Mouse (Mus musculus): ENCODE data around the gene Stim2. TPM values are rescaled to one million over a fixed set of nuclear protein-coding genes. Genes with fewer than 3 reads are reported as not detected.
A peak's percentile ranks its signal among the peaks of the same experiment; 100 is the strongest.

Stim2 gene
- total RNA-seq, 2 experiments from 2014 or later, result 20.6 to 21.7 TPM

DNA sequence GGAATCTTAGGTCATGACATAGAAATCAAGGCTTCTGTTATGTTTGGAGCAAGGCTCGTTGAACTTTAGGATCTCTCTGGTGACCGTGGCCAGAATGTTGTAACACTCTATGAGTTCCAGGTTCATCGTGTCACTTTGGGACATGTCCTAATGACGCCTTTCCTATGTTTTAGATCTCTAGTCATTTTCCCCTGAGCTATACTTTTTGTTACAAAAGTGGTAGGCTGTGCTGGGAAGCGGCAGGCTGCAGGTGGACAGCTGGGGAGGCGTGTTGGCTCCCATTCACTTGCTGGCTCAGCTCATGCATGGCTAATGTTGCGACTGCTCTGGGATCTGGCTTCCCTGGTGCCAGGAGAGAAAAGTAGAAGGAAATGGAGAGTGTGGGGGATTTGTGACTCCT lies 5.7 kb upstream of the Stim2 start:
- no peak for ATAC-seq (replicated peaks; ENCODE audit: poor library complexity)

DNA sequence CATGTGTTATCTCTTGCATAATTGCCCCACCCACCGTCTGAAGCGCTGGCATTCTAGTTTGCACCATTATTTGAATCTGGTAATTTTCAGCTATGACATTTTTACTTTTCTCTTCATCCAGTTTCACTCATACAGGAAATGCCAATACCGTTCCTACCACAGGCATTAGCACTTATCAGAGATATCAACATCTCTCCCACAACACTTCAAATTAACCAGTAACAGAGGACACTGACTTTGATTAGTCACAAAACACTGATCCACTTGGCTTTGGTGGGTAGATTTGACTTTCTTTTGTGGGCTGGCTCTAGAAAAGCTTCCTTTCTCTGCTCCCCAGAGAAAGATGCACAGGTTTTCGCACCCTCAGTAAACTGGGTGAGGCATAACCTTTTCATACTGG lies 3.7 kb upstream of the Stim2 start:
- ATAC-seq (replicated peaks; ENCODE audit: poor library complexity), result no peak

DNA sequence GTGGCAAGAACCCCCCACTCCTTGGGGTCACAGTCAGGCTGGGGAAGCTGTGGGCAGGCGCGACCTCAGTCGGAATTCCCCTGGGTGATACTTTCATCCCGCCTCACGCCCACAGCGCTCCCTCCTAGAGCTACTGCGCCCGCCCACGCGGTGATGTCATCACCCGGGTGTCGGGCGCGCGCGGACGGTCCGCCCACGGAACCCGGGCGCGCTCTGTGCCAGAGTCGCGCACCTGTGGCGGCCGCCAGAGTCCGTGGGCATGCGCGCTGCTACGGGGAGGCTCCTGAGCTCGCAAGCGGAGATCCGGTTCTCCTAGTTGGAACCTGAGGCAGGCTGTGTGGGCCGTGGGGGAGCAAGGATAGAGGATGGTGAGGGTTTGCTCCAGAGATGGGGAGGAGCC lies 3.0 kb upstream of the Stim2 start:
- peak; percentile 59 for ATAC-seq (replicated peaks; ENCODE audit: poor library complexity)

DNA sequence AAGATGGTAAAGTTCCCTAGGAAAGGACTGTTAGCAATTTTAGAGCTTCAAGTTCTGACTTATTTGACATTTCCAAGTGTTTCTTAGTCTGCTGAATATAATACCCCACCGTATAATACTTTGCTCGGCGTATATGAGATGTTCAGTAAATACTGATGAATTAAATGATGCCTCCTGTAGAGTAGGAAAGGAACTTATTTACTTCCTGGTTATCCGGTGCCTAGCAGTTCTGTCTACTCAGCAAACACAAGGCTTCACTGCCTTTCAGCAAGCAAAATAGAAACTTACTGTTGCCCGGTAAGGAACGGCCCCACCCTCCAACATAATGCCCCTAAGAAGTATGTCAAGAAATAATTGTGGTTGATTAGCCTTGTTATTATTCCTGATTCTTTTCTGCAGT lies 1.5 kb upstream of the Stim2 start:
- ATAC-seq (replicated peaks; ENCODE audit: poor library complexity), result no peak

DNA sequence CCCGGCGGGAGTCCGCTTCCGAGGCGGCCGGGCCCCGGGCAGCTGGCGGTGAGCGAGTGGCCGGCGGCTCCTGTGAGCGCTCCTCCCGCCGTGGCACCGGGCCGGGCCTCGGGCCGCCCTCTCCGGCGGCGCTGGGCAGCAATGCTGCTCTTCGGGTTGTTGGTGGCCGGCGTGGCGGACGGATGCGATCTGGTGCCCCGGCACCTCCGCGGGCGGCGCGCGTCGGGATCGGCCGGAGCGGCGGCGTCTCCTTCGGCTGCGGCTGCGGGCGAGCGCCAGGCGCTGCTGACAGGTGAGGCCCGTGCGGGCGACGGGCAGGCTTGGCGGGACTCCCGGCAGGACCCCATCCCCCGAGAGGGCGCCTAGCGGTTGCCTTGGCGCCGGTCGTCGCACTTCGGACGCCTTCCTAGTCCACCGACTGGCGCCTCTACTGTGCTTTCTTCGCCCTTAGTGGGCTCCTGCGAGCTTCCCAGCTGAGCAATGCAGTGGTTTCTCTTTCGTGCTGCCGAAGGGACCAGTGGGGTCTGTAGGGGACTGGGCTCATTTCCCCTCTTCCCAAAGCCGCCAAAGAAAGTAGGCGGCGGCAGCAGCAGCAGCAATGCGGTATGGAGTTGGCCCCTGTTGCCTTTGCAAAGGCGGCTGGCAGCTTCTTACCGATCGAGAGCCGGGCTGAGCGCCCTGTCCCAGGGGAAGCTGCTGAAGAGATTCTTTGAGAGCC lies 603 bp downstream of the Stim2 start:
- ATAC-seq (replicated peaks; ENCODE audit: poor library complexity), result peak; percentile 13

DNA sequence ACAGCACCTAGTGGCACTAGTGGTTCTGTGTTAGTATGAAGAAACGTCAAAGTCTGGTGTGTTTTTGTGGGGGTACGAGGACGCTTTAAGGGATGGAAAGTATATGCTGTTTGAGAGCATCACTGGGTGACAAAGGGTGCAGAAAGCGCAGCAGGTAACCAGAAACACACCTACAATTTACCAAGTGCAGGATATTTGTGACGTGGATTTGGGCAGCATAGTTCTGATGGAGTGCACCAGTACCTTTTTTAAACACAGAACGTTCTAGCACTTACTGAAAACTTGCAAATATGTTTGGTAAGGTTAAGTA lies 1.1 kb downstream of the Stim2 start:
- no peak; the same call in 1 of the 2 replicates for ATAC-seq (replicated peaks; ENCODE audit: poor library complexity)

DNA sequence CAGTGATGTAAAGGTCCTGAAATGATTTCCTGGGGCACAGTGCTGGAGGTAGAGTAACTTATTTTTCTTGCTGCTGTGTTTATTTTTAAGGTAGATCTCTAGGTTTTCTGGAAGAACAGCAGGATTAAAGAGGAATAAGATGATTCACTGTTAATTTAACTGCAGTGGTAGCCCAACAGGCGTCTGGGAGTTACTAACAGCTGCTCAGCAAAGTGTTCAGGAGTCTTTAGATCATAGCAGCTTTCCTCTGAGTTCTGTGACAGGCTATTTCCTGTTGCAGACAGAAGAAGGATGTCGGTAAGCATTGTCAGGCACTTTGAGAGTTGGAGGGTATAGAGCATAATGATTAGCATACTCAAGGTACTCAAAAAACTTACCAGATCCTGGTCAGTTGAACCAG lies 1.5 kb downstream of the Stim2 start:
- ATAC-seq (replicated peaks; ENCODE audit: poor library complexity), result no peak

DNA sequence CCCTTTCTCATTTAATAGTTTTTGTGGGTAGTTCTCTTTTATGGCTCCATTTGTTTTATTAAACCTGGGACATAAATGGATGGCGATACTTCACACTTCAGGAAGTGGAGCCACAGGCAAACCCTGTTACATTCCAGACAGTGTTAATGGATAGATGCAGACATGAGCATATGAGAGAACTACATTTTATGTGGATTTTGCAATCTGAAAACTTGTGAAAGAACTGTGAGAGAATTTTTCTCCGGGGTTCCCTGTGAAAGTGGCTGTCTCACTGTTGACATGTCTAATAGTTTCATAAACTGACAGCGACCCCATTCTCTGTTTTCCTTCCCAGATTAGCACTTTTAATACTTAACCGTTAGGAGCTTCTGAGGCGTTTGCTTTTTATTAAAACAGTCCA lies 2.7 kb downstream of the Stim2 start:
- ATAC-seq (replicated peaks; ENCODE audit: poor library complexity), result peak; percentile 8; the same call in 1 of the 2 replicates

DNA sequence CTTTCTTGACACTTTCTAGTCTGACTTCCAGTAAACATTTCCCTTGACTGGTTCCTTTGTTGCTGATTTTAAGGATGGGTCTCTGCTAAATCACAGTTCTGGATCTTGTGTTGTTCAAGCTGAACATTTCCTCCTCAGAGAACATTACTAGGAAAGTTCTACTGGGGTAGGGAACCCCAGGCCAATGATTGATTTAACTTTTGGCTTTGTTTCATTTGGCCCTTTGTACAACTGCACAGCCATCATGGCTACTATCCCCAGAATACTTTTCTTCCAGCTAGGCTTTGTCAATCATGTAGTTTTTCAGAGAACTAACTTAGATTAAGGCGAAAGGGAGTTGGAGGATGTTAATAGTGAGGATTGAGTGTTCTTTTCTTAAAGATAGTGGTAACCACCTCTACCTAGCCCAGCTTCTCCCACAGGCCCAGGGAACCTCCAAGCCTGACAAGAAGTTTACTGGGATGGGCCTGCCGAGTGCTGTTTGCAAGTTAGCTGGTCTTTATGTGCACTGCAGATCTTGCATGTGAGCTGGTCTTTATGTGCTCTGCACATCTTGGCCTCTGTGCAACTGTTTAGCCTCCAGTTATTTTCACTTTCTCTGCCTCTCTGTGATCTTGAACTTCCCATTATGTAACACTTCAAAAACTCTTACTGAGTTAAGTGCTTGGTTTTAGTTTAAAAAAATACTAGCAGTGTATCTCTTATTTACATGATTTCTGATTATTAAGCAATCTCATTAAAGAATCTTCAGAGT lies 7.0 kb downstream of the Stim2 start:
- ATAC-seq (replicated peaks; ENCODE audit: poor library complexity), result no peak; the same call in 1 of the 2 replicates

DNA sequence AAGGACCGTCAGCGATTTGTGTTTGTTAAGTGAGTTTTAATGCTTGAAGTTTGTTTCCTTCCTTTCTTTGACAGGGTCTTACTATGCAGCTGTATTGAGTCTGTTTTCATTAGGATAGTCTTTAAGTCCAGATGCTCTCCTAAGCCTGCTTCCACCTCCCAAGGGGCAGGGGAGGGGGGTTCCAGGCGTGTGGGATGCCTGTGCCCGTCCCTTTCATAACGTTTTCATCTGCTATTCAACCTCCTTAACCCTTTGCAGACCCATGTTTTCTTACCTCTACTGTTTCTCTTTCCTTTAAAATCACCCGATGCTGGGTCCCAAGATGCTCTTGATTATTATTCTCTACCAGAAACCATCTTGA lies 7.5 kb downstream of the Stim2 start:
- no peak for ATAC-seq (replicated peaks; ENCODE audit: poor library complexity)

DNA sequence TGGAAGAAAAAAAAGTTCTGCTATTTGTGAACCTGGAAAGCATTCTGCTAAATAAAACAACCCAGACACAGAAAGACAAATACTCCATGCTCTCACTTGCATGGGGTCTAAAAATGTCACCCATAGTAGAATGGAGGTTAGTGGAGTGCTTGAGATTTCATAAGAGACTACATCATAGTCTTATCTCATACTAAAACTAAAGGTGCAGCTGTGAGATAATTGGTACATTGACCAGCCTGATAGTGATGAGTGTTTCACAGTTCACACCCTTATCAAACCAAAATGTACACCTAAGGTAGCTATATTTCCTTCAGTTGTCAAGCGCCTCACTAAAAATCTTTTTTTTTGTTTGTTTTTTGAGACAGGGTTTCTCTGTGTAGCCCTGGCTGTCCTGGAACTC lies 8.5 kb downstream of the Stim2 start:
- ATAC-seq (replicated peaks; ENCODE audit: poor library complexity), result peak; percentile 54

DNA sequence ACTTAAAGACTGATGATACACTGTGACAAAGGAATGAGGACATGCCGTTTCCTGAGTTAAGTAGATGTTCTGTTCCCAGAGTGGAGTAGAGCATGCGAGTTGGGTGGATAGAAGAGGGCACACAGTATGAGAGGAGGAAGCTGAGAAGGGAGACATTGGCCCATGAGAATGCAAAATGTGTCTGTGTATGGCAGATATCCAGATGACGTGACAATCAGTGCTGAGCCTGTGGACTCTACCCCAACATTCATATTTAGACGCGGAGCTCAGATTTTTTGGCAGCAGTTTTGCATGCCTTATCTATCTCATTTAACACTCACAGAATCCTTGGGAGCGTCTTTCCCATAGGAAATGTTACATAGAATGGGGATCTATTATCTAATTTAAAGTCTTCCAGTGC lies 9.3 kb downstream of the Stim2 start:
- ATAC-seq (replicated peaks; ENCODE audit: poor library complexity), result no peak

DNA sequence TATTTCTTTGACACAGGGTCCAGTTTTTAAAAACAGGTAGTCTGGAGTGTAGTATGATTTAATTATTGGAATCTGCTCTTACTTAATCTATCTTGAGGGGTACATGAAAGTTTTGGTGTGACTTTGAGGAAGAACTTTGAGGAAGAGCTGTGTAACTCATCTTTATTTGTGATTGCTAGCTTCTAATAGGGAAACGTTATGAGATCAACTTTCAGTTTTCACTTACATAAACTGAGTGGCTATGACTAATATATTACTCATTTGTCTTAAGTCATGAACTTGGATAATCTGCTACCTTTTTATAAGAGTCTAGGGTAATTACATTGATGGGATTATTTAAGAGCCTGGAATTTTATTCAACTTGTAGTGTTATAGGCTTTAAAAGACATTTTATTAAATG lies 15.0 kb downstream of the Stim2 start:
- ATAC-seq (replicated peaks; ENCODE audit: poor library complexity), result peak; percentile 55

DNA sequence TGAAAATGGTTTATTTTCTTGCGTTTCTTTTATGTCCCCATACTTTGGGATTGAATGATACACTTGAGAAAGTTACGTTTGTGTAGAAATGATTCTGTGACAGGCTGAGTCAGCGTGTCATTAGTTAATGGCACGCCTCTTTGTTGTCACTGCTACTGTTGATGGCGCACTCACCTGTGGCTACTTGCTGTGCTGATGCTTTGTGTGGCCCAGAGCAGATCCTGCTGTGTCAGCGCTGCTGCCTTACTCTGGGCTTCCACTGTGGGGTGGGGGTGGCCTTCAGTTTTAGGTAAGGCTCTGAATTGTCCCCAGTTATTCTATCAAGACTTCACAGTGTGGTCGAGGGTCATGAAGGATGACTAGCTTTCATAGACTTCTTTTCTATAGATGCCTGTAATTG lies 18.8 kb downstream of the Stim2 start:
- no peak for ATAC-seq (replicated peaks; ENCODE audit: poor library complexity)

DNA sequence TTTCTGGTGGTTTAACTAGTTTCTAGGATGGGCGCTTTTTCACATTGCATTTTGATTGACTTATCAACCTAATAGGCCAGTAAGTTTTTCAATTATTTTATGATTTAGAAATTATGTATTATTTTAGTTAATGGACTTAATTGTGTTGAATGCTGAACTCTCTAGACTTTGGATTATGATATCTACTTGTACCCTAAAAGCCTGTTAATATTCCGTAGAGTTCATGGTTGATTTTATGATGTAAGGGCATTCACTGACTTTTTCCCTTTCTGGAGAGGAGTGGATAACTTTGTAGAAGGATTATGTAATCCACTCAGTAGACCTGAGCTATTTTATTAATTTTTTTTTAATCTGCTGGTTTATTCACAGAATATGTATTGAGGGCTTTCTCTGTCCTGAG lies 20.6 kb downstream of the Stim2 start:
- ATAC-seq (replicated peaks; ENCODE audit: poor library complexity), result no peak

DNA sequence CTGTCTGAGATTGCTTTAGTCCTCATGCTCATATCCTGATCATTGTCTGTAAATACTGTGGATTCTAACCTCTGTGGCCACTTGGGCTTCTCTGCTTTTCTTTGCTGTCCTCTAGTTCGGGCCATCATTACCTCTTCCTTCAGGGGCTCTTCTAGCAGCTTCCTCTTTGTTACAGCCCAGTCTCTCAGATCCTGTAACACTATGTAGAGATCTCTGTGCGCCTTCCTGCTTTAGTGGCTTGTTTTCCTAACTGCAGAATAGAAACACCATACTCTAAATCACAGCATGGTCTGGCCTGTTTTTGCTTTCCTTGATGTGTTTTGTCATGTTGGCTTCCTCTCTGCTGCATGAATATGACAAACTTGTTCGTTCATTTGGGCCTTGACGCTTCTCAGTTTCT lies 21.2 kb downstream of the Stim2 start:
- peak; percentile 79 for ATAC-seq (replicated peaks; ENCODE audit: poor library complexity)

DNA sequence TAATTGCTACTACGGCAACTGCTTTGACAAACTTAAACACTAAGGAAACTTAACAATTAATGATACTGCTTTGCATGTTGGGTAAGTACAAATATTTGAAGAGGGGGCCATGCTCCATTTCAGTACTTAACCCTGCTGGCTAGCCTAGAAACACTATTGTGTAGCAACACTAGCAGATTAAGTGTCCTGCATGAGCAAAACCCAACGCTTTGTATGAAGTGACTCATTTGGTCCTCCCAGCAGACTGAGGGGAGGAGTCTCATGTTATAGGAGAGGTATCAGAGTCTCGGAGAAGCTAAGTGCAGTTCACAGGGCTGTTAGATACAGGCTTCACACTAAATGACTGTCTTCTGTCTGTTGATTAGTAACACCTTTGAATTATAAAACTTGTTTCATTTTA lies 26.3 kb downstream of the Stim2 start:
- ATAC-seq (replicated peaks; ENCODE audit: poor library complexity), result no peak

DNA sequence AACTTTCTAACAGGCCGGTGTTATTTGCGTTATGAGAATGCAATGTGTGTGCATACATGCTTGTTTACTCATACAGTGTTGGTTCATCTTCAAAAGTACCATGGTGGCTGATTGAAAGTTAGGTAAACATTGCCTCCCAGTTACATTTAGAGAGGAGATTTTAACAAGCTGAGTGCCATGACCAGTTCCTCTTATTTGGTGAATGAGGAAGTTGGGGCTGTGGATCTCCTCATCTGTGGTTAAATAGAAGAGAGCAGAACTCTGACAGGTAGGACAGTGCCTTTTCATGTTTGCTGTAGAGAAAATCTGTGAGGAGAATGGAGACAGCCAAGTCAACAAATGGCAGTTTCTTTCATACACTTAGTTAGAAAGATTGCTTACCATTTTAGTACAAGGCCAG lies 27.3 kb downstream of the Stim2 start:
- ATAC-seq (replicated peaks; ENCODE audit: poor library complexity), result peak; percentile 94

DNA sequence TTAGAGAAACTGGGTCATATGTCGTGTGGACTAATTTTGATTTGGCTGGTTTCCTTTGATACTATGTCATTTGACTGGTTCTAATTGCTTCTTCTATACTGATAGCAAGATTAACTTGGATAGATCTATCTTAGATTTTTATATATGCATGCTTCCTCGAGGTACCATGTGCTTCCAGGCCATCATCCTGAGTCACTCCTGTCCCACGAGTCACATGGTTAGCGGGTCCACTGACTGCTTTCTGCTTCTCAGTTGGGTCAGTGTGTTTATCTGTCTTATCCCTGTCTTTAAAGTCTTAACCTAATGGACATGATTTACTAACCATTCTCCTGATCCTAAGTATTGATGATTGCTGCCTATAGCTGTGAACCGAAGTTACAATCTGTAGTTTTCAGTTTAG lies 34.9 kb downstream of the Stim2 start:
- ATAC-seq (replicated peaks; ENCODE audit: poor library complexity), result no peak

DNA sequence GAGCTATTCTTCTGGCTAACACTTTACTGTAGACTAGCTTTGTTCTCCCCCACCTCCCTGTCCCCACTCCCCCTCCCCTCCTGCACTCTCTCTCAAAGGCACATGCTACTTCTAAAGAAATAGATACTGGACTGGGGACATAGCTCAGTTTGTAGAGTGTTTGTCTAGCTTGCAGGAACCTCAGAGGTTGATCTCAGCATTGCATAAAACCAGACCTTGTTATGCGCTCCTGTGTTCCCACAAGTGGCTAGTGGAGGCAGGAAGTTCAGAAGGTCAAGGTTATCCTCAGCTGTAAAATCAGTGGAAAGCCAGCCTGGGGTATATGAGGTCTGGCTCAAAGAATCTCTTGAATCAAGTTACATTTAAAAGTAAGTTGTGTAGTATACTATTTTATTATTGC lies 36.4 kb downstream of the Stim2 start:
- no peak for ATAC-seq (replicated peaks; ENCODE audit: poor library complexity)

DNA sequence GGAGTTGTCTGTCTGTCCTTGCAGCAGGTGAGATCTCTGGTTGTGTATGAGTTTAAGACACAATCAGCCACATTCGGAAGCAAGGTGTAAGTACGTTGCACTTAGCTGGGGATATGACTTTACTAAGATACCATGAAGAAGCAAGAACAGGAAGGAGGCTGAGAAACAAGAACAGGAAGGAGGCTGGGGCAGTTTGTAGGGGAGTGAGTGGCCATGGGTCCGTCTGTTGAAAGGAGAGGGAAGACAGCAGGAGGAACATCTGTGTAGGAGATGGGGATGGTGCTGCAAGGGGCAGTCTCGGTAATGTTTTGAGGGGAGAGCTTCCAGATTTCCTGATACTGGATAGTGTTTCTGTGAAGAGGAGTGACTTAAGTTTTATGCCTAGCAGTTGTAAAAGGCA lies 40.3 kb downstream of the Stim2 start:
- ATAC-seq (replicated peaks; ENCODE audit: poor library complexity), result peak; percentile 88

DNA sequence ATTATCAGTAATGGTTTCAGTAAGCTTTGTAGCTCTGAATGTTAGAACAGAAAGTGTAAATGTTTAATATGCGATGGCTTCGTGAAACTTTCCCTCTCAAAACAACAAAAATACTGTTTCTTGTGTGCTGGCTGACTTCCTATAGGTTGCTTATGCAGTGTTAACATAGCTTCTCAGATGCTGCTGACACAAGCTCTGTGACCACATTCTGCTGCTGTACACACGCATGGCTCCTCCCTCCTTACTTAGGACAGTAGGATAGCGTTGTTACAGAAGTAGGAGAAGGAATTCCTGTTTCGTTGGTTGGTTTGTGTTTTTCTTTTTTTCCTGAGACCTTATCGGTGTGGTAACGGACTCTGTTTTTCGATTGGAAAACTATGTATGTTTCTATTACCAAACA lies 42.2 kb downstream of the Stim2 start:
- ATAC-seq (replicated peaks; ENCODE audit: poor library complexity), result peak; percentile 40; the same call in 1 of the 2 replicates

DNA sequence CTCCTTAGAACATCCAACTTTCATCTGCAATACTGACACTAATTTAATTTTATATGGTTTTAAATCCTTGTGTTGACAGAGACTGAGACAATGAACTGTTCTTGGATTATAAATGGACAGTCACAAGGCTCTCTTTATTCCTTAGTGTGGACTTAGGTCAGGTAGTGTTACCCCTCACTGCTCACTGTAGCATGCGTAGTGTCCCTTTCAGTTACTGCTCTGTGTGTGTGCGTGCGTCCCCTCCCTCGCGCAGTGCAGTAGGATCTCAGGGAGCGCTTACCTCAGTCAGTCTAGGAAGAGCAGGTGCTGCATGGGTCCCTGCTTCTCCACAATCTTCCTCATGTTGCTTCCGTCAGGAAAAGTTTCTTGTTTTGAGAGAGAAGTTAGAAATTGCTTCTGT lies 43.7 kb downstream of the Stim2 start:
- no peak for ATAC-seq (replicated peaks; ENCODE audit: poor library complexity)

Measured in megakaryocyte progenitor cell, adult 5-6 weeks (primary cell).